Mouse (Mus musculus) CH12.LX (cell line): Measurements from ENCODE around the gene Chmp5. TPM values are rescaled to one million over a fixed set of nuclear protein-coding genes. Genes with fewer than 3 reads are reported as not detected.

Source experiments
- DNase-seq: peaks from one replicate; pipeline ENCODE4 v3.0.0-alpha.2; 2013; ENCODE audit errors: extremely low read depth
- H3K27ac ChIP-seq: 2 replicates; pipeline ENCODE4 v1.5.1; 2012; ENCODE audit warnings: low read depth, mild to moderate bottlenecking, control low read depth, moderate library complexity; ENCODE audit not compliant: insufficient read depth
- H3K27me3 ChIP-seq: replicated peaks from 2 replicates; pipeline ENCODE3; 2012; ENCODE audit warnings: inconsistent platforms
- H3K36me3 ChIP-seq, 2 experiments: replicated peaks in 1 of 2; 2 replicates each; pipeline versions ENCODE3 to v1.6.1; 2012; ENCODE audit warnings: inconsistent platforms in 1 of 2, low read length in 1 of 2, mild to moderate bottlenecking in 1 of 2, mixed read lengths in 1 of 2, moderate library complexity in 1 of 2; ENCODE audit not compliant: control insufficient read depth in 1 of 2, insufficient read depth in 1 of 2
- H3K4me1 ChIP-seq, 2 experiments: 2 replicates each; pipeline ENCODE4 v1.6.1; 2012; ENCODE audit warnings: inconsistent platforms in 1 of 2, moderate library complexity in 1 of 2; ENCODE audit not compliant: insufficient read depth in 2 of 2, control insufficient read depth in 1 of 2
- H3K4me2 ChIP-seq: 2 replicates; pipeline ENCODE4 v1.6.1; 2012; ENCODE audit warnings: low read depth, mild to moderate bottlenecking, control low read depth; ENCODE audit not compliant: poor library complexity, insufficient read depth, severe bottlenecking
- H3K4me3 ChIP-seq, 3 experiments: fragments of 150-350 bp in 1 of 3; sonication (generic) in 1 of 3; replicated peaks in 1 of 3; 2 replicates each; pipeline versions ENCODE3 to v1.5.1; 2011 to 2012; ENCODE audit warnings: low read depth in 2 of 3, low read length in 2 of 3, mild to moderate bottlenecking in 2 of 3, moderate library complexity in 2 of 3, control low read depth in 1 of 3, improper control_type of control experiment in 1 of 3, inconsistent platforms in 1 of 3, mixed read lengths in 1 of 3; ENCODE audit not compliant: poor library complexity in 1 of 3
- H3K79me2 ChIP-seq: replicated peaks from 2 replicates; pipeline ENCODE4 v1.6.1; 2012; ENCODE audit warnings: mild to moderate bottlenecking, moderate library complexity; ENCODE audit not compliant: control insufficient read depth, poor library complexity, insufficient read depth, severe bottlenecking; ENCODE audit errors: extremely low read depth
- H3K9ac ChIP-seq: 2 replicates; pipeline ENCODE4 v1.6.1; 2012; ENCODE audit warnings: low read depth, mild to moderate bottlenecking, control low read depth, moderate library complexity; ENCODE audit not compliant: insufficient read depth
- H3K9me3 ChIP-seq: replicated peaks from 2 replicates; pipeline ENCODE3; 2012; ENCODE audit warnings: low read length, inconsistent platforms, mixed read lengths
- CHD1 ChIP-seq: IDR thresholded peaks from 2 replicates; pipeline ENCODE4 v1.6.1; 2012; ENCODE audit warnings: low read depth, low read length, improper control_type of control experiment, inconsistent platforms
- CHD2 ChIP-seq: IDR thresholded peaks from 2 replicates; pipeline ENCODE4 v1.6.1; 2011; ENCODE audit warnings: low read length, improper control_type of control experiment
- CTCF ChIP-seq, 2 experiments: IDR thresholded peaks in 1 of 2; conservative IDR thresholded peaks in 1 of 2; 2 replicates each; pipeline ENCODE4 v1.5.1; 2011 to 2012; ENCODE audit warnings: low read depth in 2 of 2, low read length in 2 of 2, improper control_type of control experiment in 1 of 2, inconsistent platforms in 1 of 2, mild to moderate bottlenecking in 1 of 2, moderate library complexity in 1 of 2
- E2F4 ChIP-seq: IDR thresholded peaks from 2 replicates; pipeline ENCODE4 v1.6.1; 2011; ENCODE audit warnings: low read depth, low read length, improper control_type of control experiment; ENCODE audit not compliant: insufficient replicate concordance
- MAFK ChIP-seq: IDR thresholded peaks from 2 replicates; pipeline ENCODE4 v1.6.1; 2011; ENCODE audit warnings: low read length, improper control_type of control experiment; ENCODE audit not compliant: insufficient replicate concordance
- MAX ChIP-seq: IDR thresholded peaks from 2 replicates; pipeline ENCODE4 v1.6.1; 2011; ENCODE audit warnings: low read length, improper control_type of control experiment
- MEF2A ChIP-seq: IDR thresholded peaks from 2 replicates; pipeline ENCODE4 v1.6.1; 2014; ENCODE audit warnings: low read depth, mild to moderate bottlenecking, inconsistent platforms, low read length, improper control_type of control experiment, borderline replicate concordance
- MXI1 ChIP-seq: IDR thresholded peaks from 2 replicates; pipeline ENCODE4 v1.6.1; 2011; ENCODE audit warnings: mild to moderate bottlenecking, low read depth, low read length, improper control_type of control experiment
- MYC ChIP-seq: IDR thresholded peaks from 2 replicates; pipeline ENCODE4 v1.6.1; 2011; ENCODE audit warnings: low read depth, mild to moderate bottlenecking, improper control_type of control experiment, low read length
- NELFE ChIP-seq: IDR thresholded peaks from 2 replicates; pipeline ENCODE4 v1.6.1; 2011; ENCODE audit warnings: low read depth, low read length, improper control_type of control experiment
- NRF1 ChIP-seq: IDR thresholded peaks from 2 replicates; pipeline ENCODE4 v1.6.1; 2014; ENCODE audit warnings: low read depth, mild to moderate bottlenecking, inconsistent platforms, low read length, improper control_type of control experiment, moderate library complexity
- POLR2A ChIP-seq: IDR thresholded peaks from 2 replicates; pipeline ENCODE4 v1.6.1; 2011; ENCODE audit warnings: low read depth, mild to moderate bottlenecking, improper control_type of control experiment, low read length
- RAD21 ChIP-seq: IDR thresholded peaks from 2 replicates; pipeline ENCODE4 v1.6.1; 2011; ENCODE audit warnings: low read depth, mild to moderate bottlenecking, low read length, improper control_type of control experiment, moderate library complexity
- RCOR1 ChIP-seq: conservative IDR thresholded peaks from 2 replicates; pipeline ENCODE4 v1.6.1; 2012; ENCODE audit warnings: low read depth, mild to moderate bottlenecking, inconsistent platforms, low read length, improper control_type of control experiment
- UBTF ChIP-seq: IDR thresholded peaks from 2 replicates; pipeline ENCODE4 v1.6.1; 2012; ENCODE audit warnings: low read depth, mild to moderate bottlenecking, inconsistent platforms, low read length, improper control_type of control experiment, moderate library complexity
- ZC3H11A ChIP-seq: IDR thresholded peaks from 2 replicates; pipeline ENCODE4 v1.6.1; 2012; ENCODE audit warnings: low read depth, mild to moderate bottlenecking, inconsistent platforms, low read length, improper control_type of control experiment
- dilution Hi-C: fragments of 300-500 bp; cut with MboI; formaldehyde crosslinking; loops from 2 replicates; pipeline ENCODE4 v1.14.3; 2020; ENCODE audit warnings: low sequenced_read_pairs; ENCODE audit not compliant: extremely low pct_unique_long_range_greater_than_20kb, extremely low pct_ligation_motif_present
- in situ Hi-C: fragments of 300-500 bp; cut with MboI; formaldehyde crosslinking; loops from 3 replicates; pipeline ENCODE4 v1.14.3; 2019; ENCODE audit warnings: low sequenced_read_pairs, low pct_ligation_motif_present, low pct_unique_long_range_greater_than_20kb, mixed read lengths
- polyA plus RNA-seq: library from polyadenylated mRNA; unstranded; fragments of >175 nt; gene quantifications from 2 replicates; pipeline ENCODE4 v1.2.1, GENCODE M21; 2012; ENCODE audit warnings: low read depth; ENCODE audit not compliant: insufficient read length
- total RNA-seq, 2 experiments: library from RNA; depleted of rRNA; stranded (reverse); fragments of 300-350 nt in 1 of 2; fragments of >200 nt in 1 of 2; gene quantifications; 2 replicates each; pipeline ENCODE4 v1.2.3; 2012 to 2014

Chmp5 gene
- total and polyA plus RNA-seq, 3 experiments, result 45.9 to 86.7 (median 53.0) TPM

DNA sequence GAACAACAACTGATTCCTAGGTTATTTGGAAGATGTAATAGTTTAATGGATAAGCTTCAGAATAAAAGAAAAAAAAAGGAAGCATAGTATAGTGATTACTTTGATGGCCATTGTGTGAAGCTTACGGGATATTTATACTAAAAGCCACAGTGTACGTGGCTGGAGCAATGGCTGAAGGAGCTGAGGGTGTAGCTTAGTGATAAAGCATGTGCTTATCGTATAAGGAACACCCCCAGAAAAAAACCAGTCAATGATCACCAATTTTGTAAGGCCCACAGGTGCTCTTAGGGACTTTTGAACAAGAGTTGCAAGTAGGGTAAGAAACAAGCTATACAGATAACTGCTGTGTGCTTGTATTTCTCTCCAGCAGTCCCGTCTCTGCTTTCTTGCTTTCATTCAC, 49.7 kb downstream of the Chmp5 start:
- dilution Hi-C loops, result no loop called here
- in situ Hi-C loops, result no loop called here
- no peak overlapping the region for H3K4me3 ChIP-seq
- no peaks in the 10 kb centered on the region for H3K9me3 ChIP-seq
- no peak overlapping the region for H3K4me2 ChIP-seq
- DNase-seq, result no peak
- no peaks in the 10 kb centered on the region for H3K4me1 ChIP-seq
- H3K36me3 ChIP-seq, result peaks cover 75 to 97% of the 10 kb centered on the region in 2 experiments
- H3K79me2 ChIP-seq, result no peaks in the 10 kb centered on the region; the same call in 1 of the 2 replicates
- no peak for TF ChIP-seq MEF2A
- TF ChIP-seq RCOR1, result no peak
- no peak for TF ChIP-seq NRF1
- no peak for TF ChIP-seq RAD21
- TF ChIP-seq ZC3H11A, result no peak
- TF ChIP-seq MAFK, result no peak
- TF ChIP-seq MXI1, result no peak
- no peak for TF ChIP-seq POLR2A
- no peak for TF ChIP-seq CTCF (conservative IDR thresholded peaks at IDR 0.05 in 1 of 2, IDR thresholded peaks at IDR 0.05 in 1 of 2; ENCODE audit: low read depth in 2 of 2, low read length in 2 of 2)
- TF ChIP-seq E2F4, result no peak
- no peak for TF ChIP-seq UBTF
- TF ChIP-seq MAX, result no peak
- TF ChIP-seq CHD2, result no peak
- no peak for TF ChIP-seq MYC
- no peak for TF ChIP-seq CHD1
- TF ChIP-seq, all 38 proteins: peak for 0
- no peaks in the 10 kb centered on the region for H3K27me3 ChIP-seq
- no peak overlapping the region for H3K9ac ChIP-seq
- H3K27ac ChIP-seq, result no peak overlapping the region

DNA sequence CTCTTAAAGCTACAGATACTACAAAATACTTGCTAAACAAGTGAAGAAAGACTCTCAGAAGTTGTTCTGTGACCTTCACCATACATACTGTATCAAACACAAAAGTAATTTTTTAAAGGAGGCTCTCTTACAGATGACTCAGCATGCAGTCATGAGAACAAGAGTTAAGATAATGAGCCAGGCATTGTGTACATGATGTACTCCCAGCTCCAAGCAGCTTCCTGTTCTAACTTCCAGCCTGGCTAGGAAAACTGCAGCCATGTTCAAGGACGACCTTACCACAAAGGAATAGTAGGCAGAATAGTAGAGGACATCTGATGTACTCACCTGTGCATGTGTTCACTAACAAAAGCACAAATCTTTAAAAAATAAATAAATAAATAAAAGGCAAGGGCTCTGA, 52.1 kb downstream of the Chmp5 start:
- no peak for TF ChIP-seq MYC
- no peak for TF ChIP-seq NELFE
- TF ChIP-seq RAD21, result no peak
- TF ChIP-seq MEF2A, result no peak
- DNase-seq, result no peak
- dilution Hi-C loops, result no loop called here
- no peak overlapping the region for H3K9ac ChIP-seq
- H3K27ac ChIP-seq, result no peak overlapping the region
- H3K9me3 ChIP-seq, result no peaks in the 10 kb centered on the region
- in situ Hi-C loops, result no loop called here
- peaks cover 82 to 97% of the 10 kb centered on the region in 2 experiments for H3K36me3 ChIP-seq
- no peaks in the 10 kb centered on the region for H3K4me1 ChIP-seq
- H3K79me2 ChIP-seq, result no peaks in the 10 kb centered on the region; the same call in 1 of the 2 replicates
- no peaks in the 10 kb centered on the region for H3K27me3 ChIP-seq
- H3K4me2 ChIP-seq, result no peak overlapping the region
- H3K4me3 ChIP-seq, result no peak overlapping the region
